Mouse (Mus musculus): ENCODE measurements around the gene Cdyl.

GRCm38 (mm10) chr13:35835669-35836068 lies 176.0 kb downstream of the Cdyl start:
- TF ChIP-seq CTCF (conservative IDR thresholded peaks at IDR 0.05; ENCODE audit: insufficient read depth, insufficient read length, low read depth, low read length) (no peak), POLR2A (IDR thresholded peaks at IDR 0.05; ENCODE audit: low read depth, low read length) (no peak)

Data from kidney, adult 2 months (tissue).